Mouse (Mus musculus): ENCODE measurements around the gene Fam129b.

DNA sequence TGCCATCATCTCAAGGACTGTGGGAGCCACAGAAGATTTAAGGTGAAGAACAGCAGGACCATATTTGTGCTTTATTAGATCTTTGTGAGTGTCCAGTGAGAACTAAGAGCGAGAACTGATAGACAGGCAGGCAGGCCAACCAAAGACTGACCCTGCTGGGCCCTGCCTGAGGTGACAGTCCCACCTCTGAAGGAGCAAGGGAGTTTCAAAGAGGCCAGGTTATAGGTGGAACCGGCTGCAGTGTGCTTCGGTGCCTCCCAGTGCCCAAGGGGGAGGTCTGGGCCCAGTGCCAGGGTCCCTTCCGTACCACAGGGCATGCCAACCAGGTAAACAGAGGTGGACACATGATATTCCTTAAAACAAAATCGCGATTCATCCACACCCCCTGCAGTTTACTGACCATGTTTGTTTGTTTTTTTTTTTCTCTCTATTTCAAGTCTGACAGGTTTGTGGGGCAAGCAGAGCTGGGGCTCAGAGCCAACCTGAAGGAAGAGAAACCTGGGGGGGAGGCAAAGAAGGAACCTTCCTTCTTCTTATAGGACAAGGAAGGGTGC is 6.1 kb upstream of the Fam129b start:
- TF ChIP-seq CTCF (IDR thresholded peaks at IDR 0.05; ENCODE audit: borderline replicate concordance, extremely low read depth, insufficient read depth, insufficient read length) (no peak), POLR2A (IDR thresholded peaks at IDR 0.05; ENCODE audit: borderline replicate concordance, extremely low read depth, insufficient read depth, insufficient read length, poor library complexity, severe bottlenecking) (no peak)
